Mouse (Mus musculus): Measurements from ENCODE around the gene Sst.
"Not testable (repeated sequence)": the region's sequence is repeated elsewhere in the genome, so short reads cannot be mapped to it uniquely, and the experiment has no call there.

The Sst gene

GRCm38 (mm10) chr16:23890636-23891035 lies at the start of gene Sst:
Gene Sst, minus strand, starts transcription at chr16:23890958.
- no peak for DNase-seq (ENCODE audit: low spot score)

GRCm38 (mm10) chr16:23934397-23934796 lies 43.6 kb upstream of the Sst start:
- no peak for DNase-seq (ENCODE audit: low spot score)

GRCm38 (mm10) chr16:23932294-23932693 lies 41.5 kb upstream of the Sst start, which contains the start of gene Rtp2:
Gene Rtp2, minus strand, starts transcription at chr16:23932394.
- no peak for DNase-seq (ENCODE audit: low spot score)

GRCm38 (mm10) chr16:23931275-23931674 lies 40.5 kb upstream of the Sst start:
- no peak for DNase-seq (ENCODE audit: low spot score)

- DNase-seq (ENCODE audit: low spot score) = no peak
Measured at GRCm38 (mm10) chr16:23930426-23931073, 39.8 kb upstream of the Sst start.

GRCm38 (mm10) chr16:23927301-23928114 lies 36.8 kb upstream of the Sst start:
- DNase-seq (ENCODE audit: low spot score) = peak; percentile 3

GRCm38 (mm10) chr16:23922906-23923305 lies 32.1 kb upstream of the Sst start:
- no peak for DNase-seq (ENCODE audit: low spot score)

GRCm38 (mm10) chr16:23921697-23922096 lies 30.9 kb upstream of the Sst start:
- no peak for DNase-seq (ENCODE audit: low spot score)

- DNase-seq (ENCODE audit: low spot score) = no peak
Measured at GRCm38 (mm10) chr16:23919418-23919817, 28.7 kb upstream of the Sst start.

- DNase-seq (ENCODE audit: low spot score) = no peak
Measured at GRCm38 (mm10) chr16:23913401-23913800, 22.6 kb upstream of the Sst start.

GRCm38 (mm10) chr16:23912741-23913140 lies 22.0 kb upstream of the Sst start:
- no peak for DNase-seq (ENCODE audit: low spot score)

GRCm38 (mm10) chr16:23909015-23909354 lies 18.2 kb upstream of the Sst start:
- not testable (repeated sequence) for DNase-seq (ENCODE audit: low spot score)

GRCm38 (mm10) chr16:23908076-23909014 lies 17.6 kb upstream of the Sst start:
- DNase-seq (ENCODE audit: low spot score) = not testable (repeated sequence)

- not testable (repeated sequence) for DNase-seq (ENCODE audit: low spot score)
Measured at GRCm38 (mm10) chr16:23906586-23906985, 15.8 kb upstream of the Sst start.

GRCm38 (mm10) chr16:23901411-23901810 lies 10.7 kb upstream of the Sst start:
- no peak for DNase-seq (ENCODE audit: low spot score)

GRCm38 (mm10) chr16:23900061-23900460 lies 9.3 kb upstream of the Sst start:
- DNase-seq (ENCODE audit: low spot score) = no peak

- peak; percentile 62 for DNase-seq (ENCODE audit: low spot score)
Measured at GRCm38 (mm10) chr16:23898840-23899239, 8.1 kb upstream of the Sst start.

GRCm38 (mm10) chr16:23897984-23898586 lies 7.3 kb upstream of the Sst start:
- DNase-seq (ENCODE audit: low spot score) = peak; percentile 68

GRCm38 (mm10) chr16:23897486-23897885 lies 6.7 kb upstream of the Sst start:
- no peak for DNase-seq (ENCODE audit: low spot score)

GRCm38 (mm10) chr16:23895135-23895534 lies 4.4 kb upstream of the Sst start:
- DNase-seq (ENCODE audit: low spot score) = no peak

GRCm38 (mm10) chr16:23890151-23890550 lies 607 bp downstream of the Sst start:
- DNase-seq (ENCODE audit: low spot score) = no peak

Measured in lung, postnatal 25 days (tissue).